Mouse (Mus musculus) heart, embryonic 11.5 days (tissue): ENCODE measurements around the gene Vasp. TPM values are rescaled to one million over a fixed set of nuclear protein-coding genes. Genes with fewer than 3 reads are reported as not detected.
A peak's percentile ranks its signal among the peaks of the same experiment; 100 is the strongest.

Source experiments
- ATAC-seq: fragments of 200-750 bp; cut with Nextera tagmentation; replicated peaks from 2 replicates; pipeline ENCODE4 v1.8.0; 2017; ENCODE audit warnings: moderate library complexity; ENCODE audit not compliant: insufficient number of reproducible peaks, low FRiP score, low TSS enrichment
- H3K27ac ChIP-seq: fragments of 300-500 bp; sonication (generic); 2 replicates; pipeline ENCODE4 v1.5.1; 2014; ENCODE audit warnings: mild to moderate bottlenecking, low read depth, low read length
- H3K27me3 ChIP-seq: fragments of 300-500 bp; sonication (generic); 2 replicates; pipeline ENCODE4 v1.6.1; 2014; ENCODE audit warnings: mild to moderate bottlenecking, low read length, mixed read lengths; ENCODE audit not compliant: control insufficient read depth, insufficient read depth
- H3K36me3 ChIP-seq: fragments of 300-500 bp; sonication (generic); 2 replicates; pipeline ENCODE4 v1.6.1; 2014; ENCODE audit warnings: mild to moderate bottlenecking, low read length, moderate library complexity, mixed read lengths; ENCODE audit not compliant: control insufficient read depth, insufficient read depth
- H3K4me1 ChIP-seq: fragments of 300-500 bp; sonication (generic); 2 replicates; pipeline ENCODE4 v1.6.1; 2014; ENCODE audit warnings: low read length; ENCODE audit not compliant: control insufficient read depth, insufficient read depth
- H3K4me2 ChIP-seq: fragments of 300-500 bp; sonication (generic); 2 replicates; pipeline ENCODE4 v1.6.1; 2014; ENCODE audit warnings: mild to moderate bottlenecking, moderate library complexity
- H3K4me3 ChIP-seq: fragments of 300-500 bp; sonication (generic); 2 replicates; pipeline ENCODE4 v1.5.1; 2014; ENCODE audit warnings: low read depth, low read length
- H3K9ac ChIP-seq: fragments of 300-500 bp; sonication (generic); 2 replicates; pipeline ENCODE4 v1.6.1; 2014; ENCODE audit warnings: mild to moderate bottlenecking, low read depth, low read length, moderate library complexity
- H3K9me3 ChIP-seq: fragments of 300-500 bp; sonication (generic); replicated peaks from 2 replicates; pipeline ENCODE4 v1.6.1; 2016; ENCODE audit warnings: low read length; ENCODE audit not compliant: control insufficient read depth
- WGBS: fragments of 180-500 bp; shearing (Covaris S2); extraction: QIAGEN DNeasy Blood & Tissue Kit; methylation state at CpG from one replicate; pipeline ENCODE4 v1.1.7; 2014; ENCODE audit not compliant: insufficient replicate concordance; 5-methylcytosine and 5-hydroxymethylcytosine counted together
- polyA plus RNA-seq: library from polyadenylated mRNA; unstranded; fragments of >200 nt; fragmentation: Nextera tagmentation; extraction: Ambion mirVana; gene quantifications from 2 replicates; pipeline ENCODE4 v1.2.1, GENCODE M21; 2014

Gene Vasp
- polyA plus RNA-seq, 1 experiment from 2014 or later, result 61.9 TPM

- no peak for ATAC-seq
- no peak overlapping the region for H3K9ac ChIP-seq
- H3K4me1 ChIP-seq, result peaks cover 12% of the 10 kb centered on the region
- H3K36me3 ChIP-seq, result no peaks in the 10 kb centered on the region
- H3K4me3 ChIP-seq, result no peak overlapping the region
- H3K9me3 ChIP-seq, result no peaks in the 10 kb centered on the region
- 32% methylated on average over 4 of the region's 4 CpGs for WGBS
- H3K4me2 ChIP-seq, result no peak overlapping the region
- H3K27me3 ChIP-seq, result peaks cover 4% of the 10 kb centered on the region
- no peak overlapping the region for H3K27ac ChIP-seq
Measured at GRCm38 (mm10) chr7:19311991-19312390, 40.4 kb upstream of the Vasp start.

GRCm38 (mm10) chr7:19309884-19310641 lies 38.4 kb upstream of the Vasp start, which contains the start of gene Fosb:
Gene Fosb (minus strand): TSS chr7:19310051.
- peak within 1 kb of the TSS; percentile 69 for H3K9ac ChIP-seq
- H3K4me1 ChIP-seq, result peaks cover 12% of the 10 kb centered on the region
- H3K27me3 ChIP-seq, result peaks cover 22% of the 10 kb centered on the region
- ATAC-seq, result peak; percentile 82
- H3K27ac ChIP-seq, result peak within 1 kb of the TSS; percentile 42
- no peaks in the 10 kb centered on the region for H3K36me3 ChIP-seq
- peak within 1 kb of the TSS; percentile 71 for H3K4me3 ChIP-seq
- H3K9me3 ChIP-seq, result no peaks in the 10 kb centered on the region
- WGBS, result under 1% methylated on average over 49 of the region's 49 CpGs
- H3K4me2 ChIP-seq, result peak within 1 kb of the TSS; percentile 98

GRCm38 (mm10) chr7:19309278-19309883 lies 37.8 kb upstream of the Vasp start:
- Histone ChIP-seq H3K36me3 (no peaks in the 10 kb centered on the region), H3K4me1 (peaks cover 19% of the 10 kb centered on the region), H3K27me3 (peaks cover 29% of the 10 kb centered on the region), H3K4me2 (peak overlapping the region; percentile 98), H3K4me3 (peak overlapping the region; percentile 71), H3K27ac (peak overlapping the region; percentile 7; the same call in 1 of the 2 replicates), H3K9me3 (no peaks in the 10 kb centered on the region), H3K9ac (peak overlapping the region; percentile 66)
- WGBS, result under 1% methylated on average over 48 of the region's 48 CpGs
- no peak for ATAC-seq

GRCm38 (mm10) chr7:19308454-19309277 lies 37.0 kb upstream of the Vasp start:
- Histone ChIP-seq H3K9me3 (no peaks in the 10 kb centered on the region), H3K4me3 (peak overlapping the region; percentile 71), H3K27ac (peak overlapping the region; percentile 60), H3K36me3 (no peaks in the 10 kb centered on the region), H3K27me3 (peaks cover 34% of the 10 kb centered on the region), H3K4me1 (peaks cover 26% of the 10 kb centered on the region), H3K4me2 (peak overlapping the region; percentile 98), H3K9ac (peak overlapping the region; percentile 66)
- under 1% methylated on average over 58 of the region's 58 CpGs for WGBS
- peak; percentile 85 for ATAC-seq

- 2% methylated on average over 18 of the region's 18 CpGs for WGBS
- Histone ChIP-seq H3K27ac (peak overlapping the region; percentile 60), H3K9ac (peak overlapping the region; percentile 66), H3K9me3 (no peaks in the 10 kb centered on the region), H3K4me1 (peaks cover 28% of the 10 kb centered on the region), H3K4me3 (peak overlapping the region; percentile 71), H3K4me2 (peak overlapping the region; percentile 98), H3K36me3 (no peaks in the 10 kb centered on the region), H3K27me3 (peaks cover 42% of the 10 kb centered on the region)
- ATAC-seq, result peak; percentile 55
Measured at GRCm38 (mm10) chr7:19307739-19308453, 36.3 kb upstream of the Vasp start.

- peak overlapping the region; percentile 98 for H3K4me2 ChIP-seq
- no peak overlapping the region for H3K9ac ChIP-seq
- H3K27ac ChIP-seq, result no peak overlapping the region
- H3K27me3 ChIP-seq, result peaks cover 49% of the 10 kb centered on the region
- peaks cover 28% of the 10 kb centered on the region for H3K4me1 ChIP-seq
- no peaks in the 10 kb centered on the region for H3K9me3 ChIP-seq
- no peaks in the 10 kb centered on the region for H3K36me3 ChIP-seq
- WGBS, result 65% methylated on average over 25 of the region's 25 CpGs
- H3K4me3 ChIP-seq, result no peak overlapping the region
- ATAC-seq, result no peak
Measured at GRCm38 (mm10) chr7:19306819-19307738, 35.5 kb upstream of the Vasp start.

- WGBS, result 45% methylated on average over 16 of the region's 16 CpGs
- Histone ChIP-seq H3K4me1 (peaks cover 36% of the 10 kb centered on the region), H3K4me2 (no peak overlapping the region), H3K27me3 (peaks cover 54% of the 10 kb centered on the region), H3K9me3 (no peaks in the 10 kb centered on the region), H3K27ac (no peak overlapping the region), H3K4me3 (no peak overlapping the region), H3K36me3 (no peaks in the 10 kb centered on the region), H3K9ac (no peak overlapping the region)
- ATAC-seq, result no peak
Measured at GRCm38 (mm10) chr7:19305796-19306765, 34.5 kb upstream of the Vasp start.
